Mouse (Mus musculus) hindbrain, embryonic 13.5 days (tissue): ENCODE measurements around the gene Pde4d. TPM values are rescaled to one million over a fixed set of nuclear protein-coding genes. Genes with fewer than 3 reads are reported as not detected.

Experiments
- ATAC-seq: fragments of 200-750 bp; cut with Nextera tagmentation; 2 replicates; pipeline ENCODE4 v1.8.0; 2017; ENCODE audit warnings: moderate TSS enrichment; ENCODE audit not compliant: low FRiP score
- H3K27ac ChIP-seq: fragments of 300-500 bp; sonication (generic); 2 replicates; pipeline ENCODE4 v1.5.1; 2015; ENCODE audit warnings: inconsistent platforms, mild to moderate bottlenecking, moderate library complexity
- H3K27me3 ChIP-seq: fragments of 300-500 bp; sonication (generic); 2 replicates; pipeline ENCODE4 v1.6.1; 2015; ENCODE audit warnings: mild to moderate bottlenecking, inconsistent platforms
- H3K36me3 ChIP-seq: fragments of 300-500 bp; sonication (generic); 2 replicates; pipeline ENCODE4 v1.6.1; 2015; ENCODE audit warnings: mild to moderate bottlenecking, inconsistent platforms
- H3K4me1 ChIP-seq: fragments of 300-500 bp; sonication (generic); replicated peaks from 2 replicates; pipeline ENCODE4 v1.6.1; 2015; ENCODE audit warnings: inconsistent platforms
- H3K4me2 ChIP-seq: fragments of 300-500 bp; sonication (generic); 2 replicates; pipeline ENCODE4 v1.6.1; 2015; ENCODE audit warnings: inconsistent platforms, mild to moderate bottlenecking, moderate library complexity
- H3K4me3 ChIP-seq: fragments of 300-500 bp; sonication (generic); 2 replicates; pipeline ENCODE4 v1.5.1; 2015; ENCODE audit warnings: mild to moderate bottlenecking, inconsistent platforms
- H3K9ac ChIP-seq: fragments of 300-500 bp; sonication (generic); 2 replicates; pipeline ENCODE4 v1.6.1; 2015; ENCODE audit warnings: mild to moderate bottlenecking, inconsistent platforms
- H3K9me3 ChIP-seq: fragments of 300-500 bp; sonication (generic); 2 replicates; pipeline ENCODE4 v1.6.1; 2016; ENCODE audit warnings: inconsistent platforms
- WGBS: fragments of 180-500 bp; shearing (Covaris S2); methylation state at CpG from one replicate; pipeline ENCODE4 v1.1.7; 2015; 5-methylcytosine and 5-hydroxymethylcytosine counted together
- polyA plus RNA-seq: library from polyadenylated mRNA; unstranded; fragments of >200 nt; fragmentation: Nextera tagmentation; extraction: Ambion mirVana; gene quantifications from 2 replicates; pipeline ENCODE4 v1.2.1, GENCODE M21; 2015

The Pde4d gene
- polyA plus RNA-seq, 1 experiment from 2014 or later = 18.6 TPM

DNA sequence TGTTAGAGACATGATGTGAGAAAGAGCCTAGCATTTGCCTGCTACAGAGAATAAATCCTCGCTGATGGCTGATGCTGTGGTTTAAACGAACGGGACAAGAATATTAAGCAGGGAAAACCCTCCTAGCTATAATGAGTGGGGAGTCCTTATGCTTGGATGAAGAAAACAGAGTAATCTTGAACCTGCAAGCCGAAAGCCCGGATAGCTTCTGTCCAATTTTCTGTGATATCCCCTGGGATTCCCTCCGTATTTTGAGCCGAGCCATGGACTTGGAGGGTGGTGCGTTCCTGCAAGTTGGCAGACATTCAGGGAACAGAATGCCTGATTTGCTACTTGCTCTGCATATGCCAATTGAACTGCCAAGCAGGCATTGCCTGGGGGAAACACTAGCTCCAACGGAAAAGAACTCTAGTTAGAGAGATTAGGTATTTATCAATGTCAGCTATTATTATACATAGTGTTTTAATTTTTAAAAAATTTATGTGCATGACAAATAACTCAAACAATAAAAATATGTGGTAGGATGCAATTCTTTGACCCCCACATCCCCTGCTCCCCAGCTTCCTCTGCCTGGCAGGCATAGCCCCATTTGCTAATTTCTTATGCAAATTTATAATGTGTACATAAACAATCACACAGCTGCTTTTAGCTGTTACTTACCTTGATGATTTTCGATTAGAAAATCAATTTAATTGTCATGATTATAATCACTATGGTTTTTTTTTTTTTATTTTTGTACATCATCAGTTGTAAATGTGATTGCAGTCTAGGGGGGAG, 603.7 kb downstream of the Pde4d start:
- H3K4me1 ChIP-seq = peaks cover 9% of the 10 kb centered on the region
- no peaks in the 10 kb centered on the region for H3K27me3 ChIP-seq
- H3K4me2 ChIP-seq = peak overlapping the region; percentile 35
- 33% methylated on average over 10 of the region's 10 CpGs for WGBS
- H3K36me3 ChIP-seq = no peaks in the 10 kb centered on the region
- no peak overlapping the region for H3K9ac ChIP-seq
- H3K27ac ChIP-seq = peak overlapping the region; percentile 69
- H3K9me3 ChIP-seq = no peaks in the 10 kb centered on the region
- peak overlapping the region; percentile 2 for H3K4me3 ChIP-seq
- ATAC-seq = peak; percentile 93

DNA sequence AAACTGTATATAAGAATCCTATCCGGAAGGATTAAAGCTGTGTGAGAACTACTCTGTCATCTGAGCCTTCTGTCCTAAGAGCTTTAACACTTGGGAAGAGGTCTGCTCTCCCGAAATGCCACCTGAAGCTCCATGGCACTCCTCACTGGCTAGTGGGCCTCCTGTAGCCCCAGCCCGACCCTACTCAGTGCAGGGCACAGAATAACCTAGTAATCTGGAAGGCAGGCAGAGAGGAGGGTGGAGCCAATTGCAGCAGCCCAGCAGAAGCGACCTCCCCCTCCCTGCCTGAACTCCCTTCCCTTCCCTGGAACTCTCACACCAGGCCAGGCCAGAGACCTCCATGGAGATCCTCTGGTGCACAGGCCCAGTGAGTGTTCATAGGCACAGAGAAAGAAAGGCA, 608.3 kb downstream of the Pde4d start:
- ATAC-seq = no peak
- 33% methylated on average over 4 of the region's 4 CpGs for WGBS
- Histone ChIP-seq H3K9me3 (no peaks in the 10 kb centered on the region), H3K36me3 (no peaks in the 10 kb centered on the region), H3K27ac (no peak overlapping the region), H3K4me1 (0 out of 2 replicates have a peak, but pooled peaks cover 3% of the 10 kb centered on the region), H3K4me3 (no peak overlapping the region), H3K4me2 (no peak overlapping the region), H3K27me3 (no peaks in the 10 kb centered on the region), H3K9ac (no peak overlapping the region)

GRCm38 (mm10) chr13:109066581-109067159, 616.9 kb downstream of the Pde4d start:
- Histone ChIP-seq H3K27ac (no peak overlapping the region), H3K36me3 (no peaks in the 10 kb centered on the region), H3K4me3 (no peak overlapping the region), H3K27me3 (no peaks in the 10 kb centered on the region), H3K9ac (no peak overlapping the region), H3K9me3 (no peaks in the 10 kb centered on the region), H3K4me1 (no peaks in the 10 kb centered on the region), H3K4me2 (no peak overlapping the region)
- WGBS = 63% methylated on average over 4 of the region's 4 CpGs
- no peak for ATAC-seq

DNA sequence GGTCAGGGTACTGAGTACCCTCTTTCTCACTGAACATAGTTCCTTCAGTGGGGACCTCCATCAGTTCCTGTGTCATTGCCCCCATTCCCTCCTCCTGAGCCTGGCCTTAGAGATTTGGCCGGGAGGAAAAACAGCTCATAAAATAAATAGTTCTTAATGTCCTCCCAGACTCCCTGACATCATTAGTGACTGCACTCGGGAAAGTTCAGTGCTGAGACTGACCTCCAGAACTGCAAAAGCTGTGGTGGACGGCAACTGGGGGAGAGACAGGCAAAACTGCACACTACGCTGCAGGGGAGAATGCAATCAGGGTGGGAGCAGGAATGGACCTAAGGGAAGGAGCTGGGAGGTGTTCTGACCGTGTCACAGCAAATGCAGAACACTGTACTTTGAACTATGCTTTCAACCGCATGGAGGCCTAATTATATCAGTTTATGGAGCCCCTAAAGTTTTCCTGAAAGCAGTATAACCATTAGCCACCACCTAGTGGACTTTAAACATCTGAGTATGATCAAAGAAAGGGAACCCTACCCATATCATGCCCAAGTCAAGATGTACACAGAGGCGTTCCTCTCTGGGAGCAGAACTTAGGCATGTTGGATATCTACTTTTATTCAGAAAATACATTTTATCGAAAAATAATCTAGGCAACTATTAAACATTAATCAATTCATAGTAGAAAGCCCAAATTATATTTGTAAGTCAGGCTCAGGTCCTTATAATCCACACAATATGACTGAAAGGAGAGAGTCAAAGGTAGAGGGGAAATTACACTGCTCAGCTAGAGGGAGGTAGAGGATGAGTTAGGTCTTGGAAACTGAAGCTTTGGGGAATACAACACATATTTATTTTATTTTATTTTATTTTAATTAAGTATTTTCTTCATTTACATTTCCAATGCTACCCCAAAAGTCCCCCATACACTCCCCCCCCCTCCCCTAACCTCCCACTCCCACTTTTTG, 618.8 kb downstream of the Pde4d start:
- no peak overlapping the region for H3K27ac ChIP-seq
- H3K4me1 ChIP-seq = no peaks in the 10 kb centered on the region
- H3K27me3 ChIP-seq = no peaks in the 10 kb centered on the region
- H3K36me3 ChIP-seq = no peaks in the 10 kb centered on the region
- no peaks in the 10 kb centered on the region for H3K9me3 ChIP-seq
- H3K9ac ChIP-seq = no peak overlapping the region
- 82% methylated on average over 8 of the region's 8 CpGs for WGBS
- no peak overlapping the region for H3K4me3 ChIP-seq
- H3K4me2 ChIP-seq = no peak overlapping the region
- ATAC-seq = no peak

GRCm38 (mm10) chr13:109073371-109073770, 623.6 kb downstream of the Pde4d start:
- H3K4me2 ChIP-seq = no peak overlapping the region
- no peak overlapping the region for H3K27ac ChIP-seq
- H3K27me3 ChIP-seq = no peaks in the 10 kb centered on the region
- no peak overlapping the region for H3K9ac ChIP-seq
- no peaks in the 10 kb centered on the region for H3K36me3 ChIP-seq
- H3K9me3 ChIP-seq = no peaks in the 10 kb centered on the region
- 21% methylated on average over 2 of the region's 2 CpGs for WGBS
- no peaks in the 10 kb centered on the region for H3K4me1 ChIP-seq
- no peak for ATAC-seq
- H3K4me3 ChIP-seq = no peak overlapping the region

DNA sequence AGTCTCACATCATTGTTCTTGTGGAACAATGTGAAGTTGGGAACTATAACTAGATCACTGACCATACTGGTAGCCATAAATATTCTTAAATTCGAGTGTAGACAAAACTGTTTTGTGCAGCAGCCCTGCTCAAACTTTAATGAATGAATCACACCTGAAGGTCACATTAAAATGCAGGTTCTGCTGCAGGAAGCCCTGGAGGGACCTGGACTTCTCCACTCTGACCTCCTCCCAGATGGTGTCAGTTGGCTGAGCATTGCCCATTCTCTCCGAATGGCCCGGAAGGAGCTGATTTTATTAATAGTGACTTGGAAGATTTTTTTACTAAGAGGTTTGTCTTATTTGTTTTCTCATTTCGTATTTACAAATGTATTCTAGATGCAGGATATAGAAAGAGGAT, 624.3 kb downstream of the Pde4d start:
- H3K27ac ChIP-seq = no peak overlapping the region
- H3K4me3 ChIP-seq = no peak overlapping the region
- 51% methylated on average over 4 of the region's 4 CpGs for WGBS
- no peak overlapping the region for H3K4me2 ChIP-seq
- ATAC-seq = no peak
- no peaks in the 10 kb centered on the region for H3K4me1 ChIP-seq
- H3K9me3 ChIP-seq = no peaks in the 10 kb centered on the region
- no peaks in the 10 kb centered on the region for H3K36me3 ChIP-seq
- H3K9ac ChIP-seq = no peak overlapping the region
- no peaks in the 10 kb centered on the region for H3K27me3 ChIP-seq

- Histone ChIP-seq H3K9me3 (no peaks in the 10 kb centered on the region), H3K4me1 (no peaks in the 10 kb centered on the region), H3K9ac (no peak overlapping the region), H3K4me2 (no peak overlapping the region), H3K4me3 (no peak overlapping the region), H3K27ac (no peak overlapping the region), H3K27me3 (no peaks in the 10 kb centered on the region), H3K36me3 (no peaks in the 10 kb centered on the region)
- 89% methylated on average over 3 of the region's 3 CpGs for WGBS
- ATAC-seq = no peak
Observed at GRCm38 (mm10) chr13:109092654-109093053, 642.9 kb downstream of the Pde4d start.

GRCm38 (mm10) chr13:109096654-109097053, 646.9 kb downstream of the Pde4d start:
- ATAC-seq = no peak

DNA sequence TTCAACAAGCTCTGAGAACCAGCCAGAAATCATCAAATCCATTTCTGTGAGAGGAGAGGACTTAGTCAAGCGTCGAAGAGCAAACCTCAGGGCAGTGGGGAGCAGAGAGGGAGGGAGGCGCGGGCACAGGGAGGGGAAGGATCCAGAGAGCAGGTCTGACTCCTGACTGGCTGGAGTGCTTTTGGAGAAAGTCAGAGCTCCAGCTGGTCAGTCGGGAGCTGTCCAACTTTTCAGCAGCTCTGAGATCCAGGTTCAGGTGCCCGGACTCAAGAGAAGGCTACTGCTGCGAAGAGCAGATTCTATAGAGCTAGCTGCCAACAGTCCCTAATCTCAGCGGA, 666.2 kb downstream of the Pde4d start:
- H3K4me3 ChIP-seq = peak overlapping the region; percentile 74
- H3K36me3 ChIP-seq = no peaks in the 10 kb centered on the region
- H3K9ac ChIP-seq = peak overlapping the region; percentile 87
- H3K27ac ChIP-seq = peak overlapping the region; percentile 79; the same call in 1 of the 2 replicates
- peaks cover 12% of the 10 kb centered on the region; the same call in 1 of the 2 replicates for H3K27me3 ChIP-seq
- peak overlapping the region; percentile 89 for H3K4me2 ChIP-seq
- peaks cover 11% of the 10 kb centered on the region for H3K4me1 ChIP-seq
- 0% methylated on average over 8 of the region's 8 CpGs for WGBS
- H3K9me3 ChIP-seq = no peaks in the 10 kb centered on the region
- ATAC-seq = peak; percentile 65

More at GRCm38 (mm10) chr13:109096654-109097053, 646.9 kb downstream of the Pde4d start:
- Histone ChIP-seq H3K9ac (no peak overlapping the region), H3K4me1 (no peaks in the 10 kb centered on the region), H3K27me3 (no peaks in the 10 kb centered on the region), H3K27ac (no peak overlapping the region), H3K4me3 (no peak overlapping the region), H3K36me3 (no peaks in the 10 kb centered on the region), H3K9me3 (no peaks in the 10 kb centered on the region), H3K4me2 (no peak overlapping the region)
- 89% methylated on average over 2 of the region's 2 CpGs for WGBS

DNA sequence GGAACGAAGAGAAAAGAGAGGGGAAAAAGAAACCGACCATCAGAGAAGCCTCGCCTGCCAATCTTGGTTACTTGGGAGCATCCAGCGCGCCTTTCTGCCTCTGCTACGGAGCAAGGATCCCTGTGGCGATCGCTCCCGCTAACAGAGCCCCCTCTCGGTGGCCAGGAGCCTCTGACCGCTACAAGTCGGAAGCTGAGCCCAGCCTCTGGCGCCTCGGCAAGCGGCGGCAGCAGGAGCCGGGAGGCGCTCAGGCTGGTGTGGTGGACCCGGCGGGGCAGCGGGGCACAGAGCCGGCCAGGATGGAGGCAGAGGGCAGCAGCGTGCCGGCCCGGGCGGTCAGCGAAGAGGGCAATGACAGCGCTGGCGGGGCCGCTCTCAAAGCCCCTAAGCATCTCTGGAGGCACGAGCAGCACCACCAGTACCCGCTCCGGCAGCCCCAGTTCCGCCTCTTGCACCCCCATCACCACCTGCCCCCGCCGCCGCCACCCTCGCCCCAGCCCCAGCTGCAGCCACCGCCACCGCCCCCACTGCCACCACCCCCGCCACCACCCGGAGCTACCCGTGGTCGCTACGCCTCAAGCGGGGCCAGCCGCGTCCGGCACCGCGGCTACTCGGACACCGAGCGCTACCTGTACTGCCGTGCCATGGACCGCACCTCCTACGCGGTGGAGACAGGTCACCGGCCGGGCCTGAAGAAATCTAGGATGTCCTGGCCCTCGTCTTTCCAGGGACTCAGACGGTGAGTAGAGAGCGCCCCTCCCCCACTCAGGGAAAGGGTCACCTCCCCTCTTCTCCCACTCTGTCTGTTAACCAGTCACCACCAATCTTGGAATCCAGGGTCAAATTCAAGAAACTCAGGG, 666.8 kb downstream of the Pde4d start:
- peak overlapping the region; percentile 74 for H3K4me3 ChIP-seq
- ATAC-seq = peak; percentile 79
- H3K4me2 ChIP-seq = peak overlapping the region; percentile 89
- peak overlapping the region; percentile 79 for H3K27ac ChIP-seq
- H3K4me1 ChIP-seq = peaks cover 11% of the 10 kb centered on the region
- 0% methylated on average over 59 of the region's 63 CpGs for WGBS
- H3K36me3 ChIP-seq = no peaks in the 10 kb centered on the region
- peaks cover 12% of the 10 kb centered on the region; the same call in 1 of the 2 replicates for H3K27me3 ChIP-seq
- no peaks in the 10 kb centered on the region for H3K9me3 ChIP-seq
- H3K9ac ChIP-seq = peak overlapping the region; percentile 87

DNA sequence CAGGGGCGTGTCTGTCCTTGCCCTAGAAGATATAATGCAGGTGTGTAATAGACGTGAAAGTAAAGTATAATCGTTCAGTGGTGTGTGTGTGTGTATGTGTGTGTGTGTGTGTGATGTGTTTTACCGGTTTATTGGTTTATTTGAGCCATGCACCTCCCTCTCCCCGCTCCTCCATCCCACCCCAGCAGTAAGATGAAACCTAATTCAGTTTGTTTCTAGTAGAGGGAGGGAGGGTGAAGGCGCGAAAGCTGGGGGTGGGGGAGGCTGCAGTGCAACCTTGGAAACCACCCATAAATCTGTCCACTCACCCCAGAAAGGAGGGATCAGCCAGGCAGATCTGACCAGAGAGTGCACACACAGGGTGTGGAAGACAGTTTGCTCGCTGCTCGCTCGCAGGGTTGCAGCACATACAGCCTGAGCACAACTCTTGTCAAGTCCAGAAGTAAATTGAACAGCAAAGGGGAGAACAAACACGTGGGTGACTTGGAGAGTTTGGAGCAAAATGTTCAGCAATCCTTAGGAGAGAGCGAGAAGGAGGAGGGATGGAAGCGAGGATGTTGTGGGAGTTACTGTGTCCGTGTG, 667.6 kb downstream of the Pde4d start:
- Histone ChIP-seq H3K36me3 (no peaks in the 10 kb centered on the region), H3K9ac (peak overlapping the region; percentile 87), H3K9me3 (no peaks in the 10 kb centered on the region), H3K27ac (peak overlapping the region; percentile 79), H3K4me3 (peak overlapping the region; percentile 74), H3K4me1 (peaks cover 11% of the 10 kb centered on the region), H3K4me2 (peak overlapping the region; percentile 89), H3K27me3 (peaks cover 12% of the 10 kb centered on the region; the same call in 1 of the 2 replicates)
- peak; percentile 72 for ATAC-seq
- 8% methylated on average over 14 of the region's 14 CpGs for WGBS
